Mouse (Mus musculus) embryonic facial prominence, embryonic 10.5 days (tissue): ENCODE results near the gene Tmem88. TPM values are rescaled to one million over a fixed set of nuclear protein-coding genes. Genes with fewer than 3 reads are reported as not detected.

ENCODE experiments used
- DNase-seq: peaks from one replicate; pipeline ENCODE4 v3.0.0-alpha.2; 2017; ENCODE audit warnings: low spot score
- H3K27ac ChIP-seq: fragments of 300-500 bp; sonication (generic); replicated peaks from 2 replicates; pipeline ENCODE4 v1.5.1; 2016; ENCODE audit warnings: mild to moderate bottlenecking
- H3K27me3 ChIP-seq: fragments of 300-500 bp; sonication (generic); replicated peaks from 2 replicates; pipeline ENCODE4 v1.6.1; 2016; ENCODE audit warnings: low read depth, mild to moderate bottlenecking; ENCODE audit not compliant: poor library complexity, severe bottlenecking
- H3K36me3 ChIP-seq: fragments of 300-500 bp; sonication (generic); replicated peaks from 2 replicates; pipeline ENCODE4 v1.6.1; 2016; ENCODE audit warnings: mild to moderate bottlenecking, moderate library complexity
- H3K4me1 ChIP-seq: fragments of 300-500 bp; sonication (generic); 2 replicates; pipeline ENCODE4 v1.6.1; 2016
- H3K4me3 ChIP-seq: fragments of 300-500 bp; sonication (generic); 2 replicates; pipeline ENCODE4 v1.5.1; 2016; ENCODE audit warnings: mild to moderate bottlenecking, moderate library complexity
- H3K9me3 ChIP-seq: fragments of 300-500 bp; sonication (generic); 2 replicates; pipeline ENCODE4 v1.6.1; 2016; ENCODE audit warnings: mild to moderate bottlenecking
- WGBS: fragments of 180-500 bp; shearing (Covaris S2); methylation state at CpG from one replicate; pipeline ENCODE4 v1.1.7; 2016; 5-methylcytosine and 5-hydroxymethylcytosine counted together
- polyA plus RNA-seq: library from polyadenylated mRNA; unstranded; fragments of >200 nt; fragmentation: Nextera tagmentation; extraction: Ambion mirVana; gene quantifications from 2 replicates; pipeline ENCODE4 v1.2.1, GENCODE M21; 2016

Tmem88 gene
- polyA plus RNA-seq, 1 experiment from 2014 or later = 19.8 TPM

DNA sequence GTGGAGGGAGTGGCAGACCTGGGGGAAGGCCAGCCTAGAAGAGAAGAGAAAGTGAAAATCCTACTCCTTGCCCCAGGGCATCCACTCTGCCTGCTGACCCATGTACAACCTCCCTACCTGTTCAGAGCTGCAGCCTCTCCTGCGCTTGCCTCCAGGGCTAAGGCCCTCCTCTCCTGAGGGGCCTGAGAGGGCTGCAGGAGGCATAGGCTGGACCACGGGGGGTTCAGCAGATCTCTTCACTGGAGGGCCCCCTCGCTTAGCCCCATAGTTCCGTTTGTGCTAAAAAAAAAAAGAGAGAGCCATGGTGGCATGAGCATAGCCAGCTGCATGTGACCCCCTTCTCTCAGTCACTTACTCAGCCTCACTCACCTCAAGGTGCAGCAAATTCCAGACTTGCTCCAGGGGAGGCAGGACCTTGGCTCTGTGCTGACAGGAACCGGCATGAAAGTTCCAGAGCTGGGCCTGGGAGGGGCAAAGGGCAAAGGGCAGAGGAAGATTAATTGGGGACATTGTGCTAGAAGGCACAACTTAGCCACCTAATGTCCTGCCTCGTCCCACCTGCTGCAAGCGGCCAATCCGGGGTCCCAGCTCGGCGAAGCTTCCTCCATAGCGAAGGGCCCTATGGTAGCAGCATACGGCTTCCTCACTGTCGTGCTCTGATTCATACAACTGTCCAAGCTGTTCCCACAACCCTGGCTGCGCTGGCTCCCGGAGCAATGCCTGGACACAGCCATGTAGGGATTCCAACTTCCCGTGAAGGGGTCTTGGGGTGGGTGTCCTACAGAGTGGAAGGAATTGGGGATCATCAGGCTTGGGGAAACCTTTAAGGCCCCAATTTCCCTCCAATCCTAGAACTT is 9.1 kb upstream of the Tmem88 start:
- peak; percentile 4 for DNase-seq
- H3K9me3 ChIP-seq = no peaks in the 10 kb centered on the region
- no peaks in the 10 kb centered on the region for H3K27me3 ChIP-seq
- peaks cover 45% of the 10 kb centered on the region for H3K4me1 ChIP-seq
- no peak overlapping the region for H3K27ac ChIP-seq
- peak overlapping the region; percentile 93 for H3K4me3 ChIP-seq
- 89% methylated on average over 16 of the region's 16 CpGs for WGBS
- peaks cover 68% of the 10 kb centered on the region for H3K36me3 ChIP-seq

DNA sequence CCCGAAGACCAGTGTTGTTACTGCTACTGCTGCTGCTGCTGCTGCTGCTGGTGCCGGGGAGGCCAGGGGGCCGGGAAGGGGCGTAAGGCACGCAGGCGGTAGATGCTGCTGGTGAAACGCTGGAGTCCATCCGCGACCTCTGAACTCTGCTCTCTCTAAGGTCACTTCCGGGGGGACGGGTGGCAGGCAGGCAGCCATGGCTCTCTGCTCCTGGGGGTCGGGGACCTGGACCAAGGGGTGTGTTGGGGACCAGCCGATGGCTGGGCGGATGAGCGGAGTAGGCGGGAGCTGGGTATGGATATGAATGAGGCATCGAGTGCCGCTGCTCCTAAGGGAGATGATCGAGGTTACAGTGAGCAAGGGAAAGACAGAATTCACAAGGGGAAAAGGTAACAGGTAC is 8.2 kb upstream of the Tmem88 start:
- H3K9me3 ChIP-seq = no peaks in the 10 kb centered on the region
- WGBS = 83% methylated on average over 19 of the region's 19 CpGs
- H3K36me3 ChIP-seq = peaks cover 70% of the 10 kb centered on the region

DNA sequence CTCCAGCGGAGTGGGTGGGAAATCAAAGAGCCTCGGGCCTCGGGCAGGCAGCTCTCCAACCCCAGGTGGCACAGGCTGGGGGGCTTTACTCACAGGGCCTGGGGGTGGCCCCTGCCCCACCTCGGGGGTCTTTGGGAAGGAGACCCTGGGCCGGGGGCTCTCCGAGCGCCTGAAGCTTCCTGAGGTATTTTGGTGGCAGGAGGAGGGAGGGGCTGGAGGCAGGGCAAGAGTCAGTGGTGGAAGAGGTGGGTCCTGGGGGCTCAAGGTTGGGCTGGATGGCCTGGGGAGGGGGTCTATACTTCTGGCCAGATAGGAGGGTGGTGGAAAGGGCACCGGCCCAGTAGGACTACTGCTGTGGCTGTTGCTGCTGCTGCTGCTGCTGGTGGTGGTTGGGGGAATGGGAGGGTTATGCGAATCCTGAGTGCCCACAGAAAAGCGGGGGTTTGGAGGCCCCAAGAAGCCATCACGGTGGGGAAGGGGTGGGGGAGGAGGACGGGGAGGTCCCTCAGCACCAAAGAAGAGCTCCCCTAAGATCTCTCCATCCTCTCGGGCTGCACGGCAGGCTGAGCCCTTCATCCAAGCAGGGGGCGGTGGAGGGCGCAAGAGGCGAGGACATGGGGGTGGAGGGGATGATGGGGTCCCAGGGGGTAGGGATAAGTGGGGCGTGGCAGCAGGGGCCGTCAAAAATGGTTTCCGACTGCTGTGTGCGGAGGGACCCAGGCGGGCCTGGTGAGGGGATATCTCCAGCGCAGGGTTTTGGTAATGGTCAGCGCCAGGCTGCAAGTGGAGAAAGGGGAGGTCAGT is 7.6 kb upstream of the Tmem88 start:
- peaks cover 77% of the 10 kb centered on the region for H3K36me3 ChIP-seq

More for the DNA sequence above, 8.2 kb upstream of the Tmem88 start:
- DNase-seq = peak; percentile 10
- Histone ChIP-seq H3K27me3 (no peaks in the 10 kb centered on the region), H3K4me3 (peak overlapping the region; percentile 9; the same call in 1 of the 2 replicates), H3K4me1 (peaks cover 40% of the 10 kb centered on the region), H3K27ac (no peak overlapping the region)

DNA sequence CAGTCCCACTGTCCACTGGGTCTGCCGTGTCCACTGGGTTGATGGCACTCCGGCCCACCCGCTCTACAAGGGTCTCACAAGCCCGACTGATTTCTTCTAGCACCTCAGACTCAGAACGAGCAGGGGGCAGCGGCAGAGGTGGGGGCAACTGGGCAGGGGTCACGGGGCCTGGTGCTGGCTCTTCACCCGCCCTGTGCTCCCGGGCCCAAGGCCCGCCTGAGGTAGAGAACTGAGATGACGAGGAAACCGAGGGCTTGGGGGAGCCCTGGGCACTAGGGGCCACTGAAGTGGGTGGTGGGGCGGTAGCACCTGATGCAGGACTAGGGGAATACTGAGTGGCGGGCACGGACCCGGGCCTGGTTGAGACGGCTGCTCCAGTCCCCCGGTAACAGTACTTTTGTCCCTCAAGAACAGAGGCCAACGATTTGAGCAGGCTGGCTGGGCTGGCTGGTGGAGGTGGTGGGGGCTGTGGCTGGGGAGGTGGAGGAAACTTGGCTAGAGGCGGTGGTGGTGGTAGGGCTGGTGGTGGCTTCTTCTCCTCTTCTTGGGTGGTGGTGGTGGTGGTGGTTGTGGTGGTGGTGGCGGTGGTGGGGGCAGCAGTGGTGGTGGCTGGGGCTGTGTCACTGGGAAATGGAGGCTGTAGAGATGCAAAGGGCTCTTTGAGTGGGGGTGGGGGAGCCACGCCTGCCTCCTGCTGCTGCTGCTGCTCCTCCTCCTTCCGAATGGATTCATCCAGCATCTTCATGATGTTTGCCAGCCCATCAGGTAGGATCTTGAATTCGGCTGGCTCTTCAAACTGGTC is 6.8 kb upstream of the Tmem88 start:
- H3K27ac ChIP-seq = no peak overlapping the region
- peaks cover 85% of the 10 kb centered on the region for H3K36me3 ChIP-seq
- peaks cover 43% of the 10 kb centered on the region for H3K4me1 ChIP-seq
- peak overlapping the region; percentile 17 for H3K4me3 ChIP-seq
- peak; percentile 9 for DNase-seq
- no peaks in the 10 kb centered on the region for H3K9me3 ChIP-seq
- 92% methylated on average over 24 of the region's 24 CpGs for WGBS
- peaks cover 14% of the 10 kb centered on the region for H3K27me3 ChIP-seq

More for the DNA sequence above, 7.6 kb upstream of the Tmem88 start:
- 90% methylated on average over 24 of the region's 24 CpGs for WGBS
- Histone ChIP-seq H3K9me3 (no peaks in the 10 kb centered on the region), H3K27me3 (peaks cover 6% of the 10 kb centered on the region), H3K27ac (no peak overlapping the region), H3K4me1 (peaks cover 43% of the 10 kb centered on the region), H3K4me3 (peak overlapping the region; percentile 17; the same call in 1 of the 2 replicates)
- DNase-seq = peak; percentile 7

DNA sequence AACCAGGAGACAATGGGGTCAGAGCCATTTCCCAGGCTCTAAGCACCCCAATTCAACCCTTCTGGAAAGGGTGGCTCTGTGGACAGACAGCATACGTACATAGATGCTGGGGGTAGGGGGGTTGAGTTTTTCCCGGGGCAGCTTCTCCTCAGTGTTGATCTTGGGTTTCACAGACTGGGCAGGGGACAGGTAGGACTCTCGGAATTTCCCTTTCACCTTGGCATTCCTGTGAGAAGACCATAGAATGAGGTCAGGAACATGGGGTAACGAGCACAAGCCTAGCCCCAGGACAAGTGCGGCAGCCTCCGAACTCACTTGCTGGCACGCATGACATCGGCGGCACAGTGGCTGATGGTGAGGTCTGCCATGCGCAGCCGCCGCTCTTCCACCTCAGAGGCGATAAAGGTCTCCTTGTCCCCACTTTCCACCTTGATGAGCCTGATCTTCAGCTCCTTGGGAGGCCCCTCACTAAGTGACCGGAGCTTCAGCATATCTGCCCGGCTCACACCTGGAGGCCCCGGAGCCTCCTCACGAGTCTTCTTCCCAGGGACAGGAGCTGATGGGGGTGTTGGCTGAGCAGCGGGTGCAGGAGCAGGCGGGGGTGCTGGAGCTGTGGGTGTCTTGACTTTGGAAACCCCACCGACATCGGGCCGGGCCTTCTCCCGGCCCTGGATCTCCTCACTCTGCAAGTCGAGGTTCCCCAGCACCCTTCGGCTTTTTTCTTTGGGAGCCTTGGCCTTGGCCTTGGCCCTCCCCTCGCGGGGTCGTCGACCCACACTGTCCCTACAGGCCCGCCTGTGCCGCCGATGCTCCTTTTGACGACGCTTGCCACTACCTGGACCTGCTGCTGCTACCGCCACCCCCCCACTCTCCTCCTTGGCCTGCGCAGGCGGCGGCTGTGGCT is 5.9 kb upstream of the Tmem88 start:
- WGBS = 90% methylated on average over 38 of the region's 38 CpGs
- Histone ChIP-seq H3K4me1 (peaks cover 44% of the 10 kb centered on the region), H3K27ac (no peak overlapping the region), H3K9me3 (no peaks in the 10 kb centered on the region), H3K4me3 (peak overlapping the region; percentile 17), H3K27me3 (peaks cover 18% of the 10 kb centered on the region), H3K36me3 (peaks cover 91% of the 10 kb centered on the region)
- DNase-seq = peak; percentile 11

DNA sequence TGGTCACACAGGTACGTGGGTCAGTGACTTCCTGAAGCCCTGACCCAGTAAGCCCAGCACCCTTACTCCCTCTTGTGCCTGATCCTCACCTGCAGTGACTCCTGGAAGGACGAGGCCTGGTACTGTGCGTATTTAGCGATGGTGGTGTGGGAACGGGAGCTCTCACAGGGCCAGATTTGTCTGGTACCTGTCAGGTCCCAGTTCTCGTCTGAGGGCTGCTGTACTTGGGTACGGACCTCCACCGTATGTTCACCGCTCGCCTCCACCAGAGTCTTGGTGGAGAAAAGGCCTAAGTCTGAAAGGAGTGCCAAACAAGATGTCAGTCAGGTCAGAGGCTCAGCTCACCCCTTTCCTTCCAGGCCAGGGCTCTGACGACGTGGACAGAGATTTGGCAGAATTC is 4.0 kb upstream of the Tmem88 start:
- Histone ChIP-seq H3K27me3 (peaks cover 18% of the 10 kb centered on the region), H3K9me3 (no peaks in the 10 kb centered on the region), H3K36me3 (peaks cover 82% of the 10 kb centered on the region), H3K4me1 (peaks cover 47% of the 10 kb centered on the region), H3K4me3 (no peak overlapping the region), H3K27ac (no peak overlapping the region)
- DNase-seq = peak; percentile 8
- WGBS = 86% methylated on average over 12 of the region's 12 CpGs

DNA sequence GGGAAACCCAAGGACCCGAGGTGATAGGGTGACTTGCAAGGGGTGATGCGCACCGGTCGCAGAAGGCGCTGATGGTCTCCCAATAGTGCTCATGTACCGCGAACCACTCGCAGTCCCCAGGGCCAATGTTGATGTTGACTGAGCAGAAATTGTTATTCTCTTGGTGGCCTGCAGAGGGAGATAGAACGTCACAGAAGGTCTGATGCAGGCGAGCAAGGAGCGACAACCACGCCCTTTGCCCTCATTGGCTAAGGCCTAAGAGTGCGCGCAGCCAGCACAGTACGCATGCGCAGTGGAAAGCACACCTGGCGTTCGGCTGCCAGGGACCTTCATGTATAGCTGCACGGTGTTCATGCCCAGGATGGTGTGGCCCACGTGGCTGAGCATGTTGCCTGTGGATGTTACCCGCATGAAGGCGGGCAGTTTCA is 3.2 kb upstream of the Tmem88 start:
- peaks cover 54% of the 10 kb centered on the region for H3K4me1 ChIP-seq
- WGBS = 17% methylated on average over 22 of the region's 22 CpGs
- peak; percentile 87 for DNase-seq
- peak overlapping the region; percentile 37 for H3K4me3 ChIP-seq
- peaks cover 74% of the 10 kb centered on the region for H3K36me3 ChIP-seq
- H3K9me3 ChIP-seq = no peaks in the 10 kb centered on the region
- no peak overlapping the region for H3K27ac ChIP-seq
- H3K27me3 ChIP-seq = peaks cover 18% of the 10 kb centered on the region

DNA sequence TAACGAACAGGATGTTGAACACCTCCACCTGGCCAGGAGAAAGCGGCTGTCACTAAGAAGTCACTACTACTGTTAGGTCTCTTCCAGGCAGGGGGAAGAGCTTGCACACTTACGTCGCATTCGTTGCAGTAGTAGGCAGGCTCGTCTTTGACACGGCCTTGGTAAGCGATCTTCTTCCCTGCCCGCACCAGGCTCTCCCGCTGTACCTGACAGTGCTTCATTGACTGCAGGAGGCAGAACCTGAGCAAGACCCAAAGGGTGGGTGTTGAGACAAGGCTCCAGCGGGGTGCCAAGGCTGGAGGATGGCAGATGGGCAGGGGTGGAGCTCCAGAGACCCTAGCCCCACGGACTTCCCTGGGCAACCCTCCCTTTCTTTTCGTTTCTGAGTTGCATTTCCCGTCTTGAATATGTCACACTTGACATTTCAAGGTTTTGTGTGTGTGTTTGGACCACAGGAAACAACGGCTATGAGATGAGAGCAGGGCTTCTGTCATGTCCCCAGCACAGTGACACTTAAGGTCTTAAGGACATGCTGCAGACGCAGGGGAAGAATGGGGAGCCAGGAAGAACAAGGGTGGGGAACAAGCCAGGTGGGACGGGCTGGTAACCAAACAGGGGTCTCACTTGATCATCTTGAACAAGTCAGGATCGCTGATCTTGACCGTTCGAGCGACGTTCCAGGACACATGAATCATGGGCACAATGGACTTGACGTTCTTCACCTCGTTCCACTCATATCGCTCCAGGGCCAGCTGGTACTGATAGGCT is 2.2 kb upstream of the Tmem88 start:
- Histone ChIP-seq H3K4me3 (peak overlapping the region; percentile 37), H3K4me1 (peaks cover 57% of the 10 kb centered on the region), H3K36me3 (peaks cover 64% of the 10 kb centered on the region), H3K27me3 (peaks cover 18% of the 10 kb centered on the region), H3K9me3 (no peaks in the 10 kb centered on the region), H3K27ac (peak overlapping the region; percentile 67)
- WGBS = 74% methylated on average over 25 of the region's 25 CpGs
- peak; percentile 11 for DNase-seq

DNA sequence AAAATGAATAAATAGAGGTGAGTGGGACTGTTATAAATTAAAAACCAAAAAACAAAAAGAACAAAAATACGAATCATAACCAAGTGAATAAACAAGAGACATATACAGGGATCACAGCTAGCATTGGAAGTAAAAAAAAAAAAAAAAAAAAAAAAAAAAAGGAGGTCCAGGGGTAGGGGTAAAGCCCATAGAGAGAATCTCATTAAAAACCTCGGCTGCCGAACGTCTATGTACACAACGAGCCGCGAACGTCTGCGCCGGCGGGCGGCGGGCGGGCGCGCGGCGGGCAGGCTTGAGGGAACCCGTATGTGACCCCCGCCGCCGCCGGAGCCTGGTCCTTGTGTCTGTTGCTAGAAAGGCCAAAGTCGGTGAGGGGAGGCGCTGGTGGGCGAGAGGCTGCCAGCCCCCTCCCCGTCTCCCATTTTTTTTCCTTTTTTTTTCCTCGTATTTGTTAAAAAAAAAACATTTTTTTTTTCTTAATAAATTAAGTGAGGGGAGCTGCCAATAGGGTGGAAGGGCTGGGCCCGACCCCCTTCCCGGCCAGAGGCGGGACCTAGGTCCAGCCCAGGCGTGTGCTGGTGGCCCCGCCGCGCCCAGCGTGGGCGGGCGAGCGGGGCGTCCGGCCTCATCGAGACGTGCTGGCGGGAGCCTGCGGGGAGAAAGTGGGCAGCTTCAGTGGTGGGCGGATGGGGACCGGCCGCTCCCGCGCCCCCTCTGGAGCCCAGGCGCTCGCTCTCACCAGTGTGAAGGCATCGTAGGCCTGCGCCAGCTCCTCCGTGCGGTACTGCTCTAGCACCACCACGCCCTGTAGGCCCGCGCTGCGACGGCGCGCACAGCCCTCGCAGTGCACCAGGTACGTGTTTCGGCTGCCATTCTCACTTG is 1.4 kb upstream of the Tmem88 start:
- peak; percentile 63 for DNase-seq
- H3K4me3 ChIP-seq = peak overlapping the region; percentile 71
- peak overlapping the region; percentile 67 for H3K27ac ChIP-seq
- 14% methylated on average over 66 of the region's 66 CpGs for WGBS
- no peaks in the 10 kb centered on the region for H3K9me3 ChIP-seq
- H3K27me3 ChIP-seq = peaks cover 18% of the 10 kb centered on the region
- peaks cover 58% of the 10 kb centered on the region for H3K4me1 ChIP-seq
- H3K36me3 ChIP-seq = peaks cover 56% of the 10 kb centered on the region

DNA sequence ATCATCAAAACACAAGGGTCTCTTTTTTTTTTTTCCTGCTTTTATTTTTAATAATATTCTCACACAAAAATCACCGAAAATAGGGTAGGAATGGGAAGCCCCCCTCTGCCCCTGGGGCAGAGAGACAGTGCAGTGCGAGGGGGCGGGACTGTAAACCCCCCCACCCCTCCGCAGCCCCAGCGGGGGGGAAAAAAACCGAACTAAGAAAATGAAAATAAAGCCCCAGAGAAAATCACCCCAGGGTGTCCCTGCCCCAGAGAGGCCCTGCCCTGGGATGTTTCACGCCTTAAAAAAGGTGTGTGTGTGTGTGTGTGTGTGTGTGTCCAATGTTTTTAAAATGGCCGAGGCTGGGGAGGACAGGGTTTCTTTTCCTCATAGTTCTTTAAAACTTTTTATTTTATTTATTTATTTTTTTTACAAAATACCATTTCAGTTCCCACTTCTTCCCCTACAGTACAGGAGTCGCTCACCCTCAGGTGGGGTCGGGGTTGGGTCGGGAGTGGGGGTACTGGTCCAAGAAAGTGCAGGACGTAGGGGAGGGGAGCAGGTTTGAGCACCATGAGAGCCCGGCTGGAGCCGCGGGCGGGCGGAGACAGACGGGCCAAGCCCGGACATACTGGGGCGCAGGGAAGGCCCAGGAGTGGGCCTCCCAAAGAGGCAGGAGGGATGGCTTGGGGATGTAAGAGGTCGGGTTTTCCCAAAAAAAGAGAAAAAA is 609 bp upstream of the Tmem88 start:
- H3K27ac ChIP-seq = peak overlapping the region; percentile 93
- H3K36me3 ChIP-seq = peaks cover 48% of the 10 kb centered on the region
- peak overlapping the region; percentile 71 for H3K4me3 ChIP-seq
- peaks cover 18% of the 10 kb centered on the region for H3K27me3 ChIP-seq
- WGBS = 12% methylated on average over 21 of the region's 21 CpGs
- DNase-seq = peak; percentile 39
- no peaks in the 10 kb centered on the region for H3K9me3 ChIP-seq
- peaks cover 62% of the 10 kb centered on the region for H3K4me1 ChIP-seq
